Mouse (Mus musculus) cerebellum, adult 2 months (tissue): ENCODE measurements around the gene Fth1.

Source experiments
- CTCF ChIP-seq: fragments of 200-500 bp; IDR thresholded peaks from 2 replicates; pipeline ENCODE4 v1.5.1; 2011; ENCODE audit warnings: low read depth, mild to moderate bottlenecking, control low read depth, low read length, moderate library complexity, borderline replicate concordance; ENCODE audit not compliant: insufficient read depth
- POLR2A ChIP-seq: fragments of 200-500 bp; IDR thresholded peaks from 2 replicates; pipeline ENCODE4 v1.6.1; 2011; ENCODE audit warnings: low read length, control low read depth, borderline replicate concordance; ENCODE audit not compliant: insufficient read depth

DNA sequence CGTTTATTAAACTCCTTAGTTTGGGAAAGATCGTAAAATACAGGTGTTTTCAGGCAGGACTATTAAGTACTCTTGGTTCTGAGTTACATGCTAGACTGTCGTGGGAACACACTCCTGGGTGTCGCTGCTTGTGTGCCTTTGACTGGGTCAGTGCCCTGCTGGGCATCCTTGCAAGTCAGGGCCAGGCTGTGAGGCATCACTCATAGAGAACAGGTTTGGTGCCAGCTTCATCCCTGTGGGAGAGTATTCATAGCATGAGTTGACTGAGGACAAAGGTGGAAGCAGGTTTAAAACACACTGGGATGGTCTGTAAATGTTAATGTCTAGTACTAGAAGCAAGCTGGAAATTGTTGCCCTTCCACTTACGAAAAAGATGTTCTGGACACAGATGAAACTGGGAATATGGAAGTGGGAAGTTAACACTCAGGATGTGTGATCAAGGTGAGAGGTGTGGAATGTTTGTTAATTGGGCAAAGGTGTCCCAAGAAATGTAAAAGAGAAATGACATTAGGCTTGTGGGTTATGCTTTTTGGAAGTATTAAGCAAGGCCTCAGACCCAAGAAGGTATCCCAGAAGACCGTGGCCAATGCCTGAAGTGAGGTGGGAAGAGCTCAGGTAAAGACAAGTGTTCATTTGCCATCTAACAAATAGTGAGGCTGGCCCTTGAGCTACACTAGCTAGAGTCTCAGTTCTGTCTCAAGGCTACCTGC, 4.9 kb downstream of the Fth1 start:
- TF ChIP-seq CTCF: no peak
- no peak for TF ChIP-seq POLR2A
